Mouse (Mus musculus) midbrain, embryonic 15.5 days (tissue): ENCODE measurements around the gene Cd274. TPM values are rescaled to one million over a fixed set of nuclear protein-coding genes. Genes with fewer than 3 reads are reported as not detected.

Source experiments
- ATAC-seq: fragments of 200-750 bp; cut with Nextera tagmentation; replicated peaks from 2 replicates; pipeline ENCODE4 v1.8.0; 2017; ENCODE audit warnings: moderate TSS enrichment
- H3K27ac ChIP-seq: fragments of 300-500 bp; sonication (generic); 2 replicates; pipeline ENCODE4 v1.5.1; 2015; ENCODE audit warnings: mild to moderate bottlenecking, inconsistent platforms
- H3K27me3 ChIP-seq: fragments of 300-500 bp; sonication (generic); replicated peaks from 2 replicates; pipeline ENCODE4 v1.6.1; 2015; ENCODE audit warnings: inconsistent platforms
- H3K36me3 ChIP-seq: fragments of 300-500 bp; sonication (generic); replicated peaks from 2 replicates; pipeline ENCODE4 v1.6.1; 2015; ENCODE audit warnings: inconsistent platforms
- H3K4me1 ChIP-seq: fragments of 300-500 bp; sonication (generic); 2 replicates; pipeline ENCODE4 v1.6.1; 2015; ENCODE audit warnings: inconsistent platforms
- H3K4me2 ChIP-seq: fragments of 300-500 bp; sonication (generic); 2 replicates; pipeline ENCODE4 v1.6.1; 2015; ENCODE audit warnings: inconsistent platforms, mild to moderate bottlenecking, moderate library complexity
- H3K4me3 ChIP-seq: fragments of 300-500 bp; sonication (generic); 2 replicates; pipeline ENCODE4 v1.5.1; 2015; ENCODE audit warnings: mild to moderate bottlenecking, inconsistent platforms
- H3K9ac ChIP-seq: fragments of 300-500 bp; sonication (generic); 2 replicates; pipeline ENCODE4 v1.6.1; 2015; ENCODE audit warnings: mild to moderate bottlenecking, inconsistent platforms
- H3K9me3 ChIP-seq: fragments of 300-500 bp; sonication (generic); 2 replicates; pipeline ENCODE4 v1.6.1; 2016; ENCODE audit warnings: inconsistent platforms
- WGBS: fragments of 180-500 bp; shearing (Covaris S2); methylation state at CpG from one replicate; pipeline ENCODE4 v1.1.7; 2015; ENCODE audit warnings: mixed read lengths; 5-methylcytosine and 5-hydroxymethylcytosine counted together
- polyA plus RNA-seq: library from polyadenylated mRNA; unstranded; fragments of >200 nt; fragmentation: Nextera tagmentation; extraction: Ambion mirVana; gene quantifications from 2 replicates; pipeline ENCODE4 v1.2.1, GENCODE M21; 2015

Gene Cd274
- 0.77 and 0.83 TPM in 2 replicates for polyA plus RNA-seq

- H3K4me2 ChIP-seq, result peak within 1 kb of the TSS; percentile 74
- H3K4me1 ChIP-seq, result peaks cover 14% of the 10 kb centered on the region
- 4% methylated on average over 26 of the region's 26 CpGs for WGBS
- H3K27me3 ChIP-seq, result no peaks in the 10 kb centered on the region; the same call in 1 of the 2 replicates
- no peaks in the 10 kb centered on the region for H3K36me3 ChIP-seq
- H3K9ac ChIP-seq, result peak within 1 kb of the TSS; percentile 22
- no peaks in the 10 kb centered on the region for H3K9me3 ChIP-seq
- H3K27ac ChIP-seq, result no peak within 1 kb of the TSS
- peak within 1 kb of the TSS; percentile 41 for H3K4me3 ChIP-seq
- 0 out of 2 replicates have a peak, but pooled peaks have one; percentile 53 for ATAC-seq
Observed at GRCm38 (mm10) chr19:29366969-29367622, at the start of gene Cd274, which contains the start of gene Plgrkt. Cd274 (plus strand) TSS chr19:29367455. Plgrkt (minus strand) TSS chr19:29367390.

- Histone ChIP-seq H3K27me3 (no peaks in the 10 kb centered on the region; the same call in 1 of the 2 replicates), H3K9me3 (no peaks in the 10 kb centered on the region), H3K4me3 (no peak overlapping the region), H3K9ac (no peak overlapping the region), H3K4me1 (peaks cover 5% of the 10 kb centered on the region; the same call in 1 of the 2 replicates), H3K4me2 (no peak overlapping the region), H3K36me3 (no peaks in the 10 kb centered on the region), H3K27ac (no peak overlapping the region)
- WGBS, result 83% methylated on average over 8 of the region's 8 CpGs
- ATAC-seq, result no peak
Observed at GRCm38 (mm10) chr19:29323416-29324049, 43.7 kb upstream of the Cd274 start.

GRCm38 (mm10) chr19:29325053-29325851, 42.0 kb upstream of the Cd274 start, which contains the start of gene Insl6:
Insl6 (minus strand) TSS chr19:29325356.
- H3K27me3 ChIP-seq, result no peaks in the 10 kb centered on the region; the same call in 1 of the 2 replicates
- peak within 1 kb of the TSS; percentile 64 for H3K4me2 ChIP-seq
- peak within 1 kb of the TSS; percentile 30 for H3K4me3 ChIP-seq
- H3K27ac ChIP-seq, result no peak within 1 kb of the TSS
- 5% methylated on average over 31 of the region's 31 CpGs for WGBS
- no peaks in the 10 kb centered on the region for H3K36me3 ChIP-seq
- no peaks in the 10 kb centered on the region for H3K9me3 ChIP-seq
- no peak within 1 kb of the TSS; the same call in 1 of the 2 replicates for H3K9ac ChIP-seq
- H3K4me1 ChIP-seq, result peaks cover 5% of the 10 kb centered on the region; the same call in 1 of the 2 replicates
- ATAC-seq, result peak; percentile 69

- 73% methylated on average over 9 of the region's 9 CpGs for WGBS
- no peaks in the 10 kb centered on the region for H3K36me3 ChIP-seq
- H3K9ac ChIP-seq, result no peak overlapping the region
- H3K4me1 ChIP-seq, result peaks cover 5% of the 10 kb centered on the region; the same call in 1 of the 2 replicates
- no peak overlapping the region for H3K4me3 ChIP-seq
- H3K27ac ChIP-seq, result no peak overlapping the region
- no peak overlapping the region; the same call in 1 of the 2 replicates for H3K4me2 ChIP-seq
- no peaks in the 10 kb centered on the region for H3K9me3 ChIP-seq
- no peak for ATAC-seq
- H3K27me3 ChIP-seq, result no peaks in the 10 kb centered on the region; the same call in 1 of the 2 replicates
Observed at GRCm38 (mm10) chr19:29325852-29326180, 41.4 kb upstream of the Cd274 start.

- H3K27me3 ChIP-seq, result no peaks in the 10 kb centered on the region; the same call in 1 of the 2 replicates
- no peak overlapping the region for H3K27ac ChIP-seq
- no peaks in the 10 kb centered on the region for H3K36me3 ChIP-seq
- no peak overlapping the region for H3K4me3 ChIP-seq
- H3K9ac ChIP-seq, result no peak overlapping the region
- no peaks in the 10 kb centered on the region for H3K9me3 ChIP-seq
- peaks cover 5% of the 10 kb centered on the region; the same call in 1 of the 2 replicates for H3K4me1 ChIP-seq
- 86% methylated on average over 4 of the region's 4 CpGs for WGBS
- ATAC-seq, result no peak
- no peak overlapping the region for H3K4me2 ChIP-seq
Observed at GRCm38 (mm10) chr19:29326396-29326795, 40.9 kb upstream of the Cd274 start.

GRCm38 (mm10) chr19:29326822-29327552, 40.3 kb upstream of the Cd274 start:
- H3K4me3 ChIP-seq, result no peak overlapping the region
- no peaks in the 10 kb centered on the region for H3K36me3 ChIP-seq
- ATAC-seq, result no peak
- WGBS, result 75% methylated on average over 13 of the region's 13 CpGs
- no peak overlapping the region for H3K4me2 ChIP-seq
- peaks cover 5% of the 10 kb centered on the region; the same call in 1 of the 2 replicates for H3K4me1 ChIP-seq
- H3K9me3 ChIP-seq, result no peaks in the 10 kb centered on the region
- H3K27me3 ChIP-seq, result no peaks in the 10 kb centered on the region; the same call in 1 of the 2 replicates
- no peak overlapping the region for H3K9ac ChIP-seq
- no peak overlapping the region for H3K27ac ChIP-seq

- peak within 1 kb of the TSS; percentile 73 for H3K4me2 ChIP-seq
- WGBS, result 2% methylated on average over 23 of the region's 23 CpGs
- ATAC-seq, result peak; percentile 85
Observed at GRCm38 (mm10) chr19:29334068-29334745, 33.0 kb upstream of the Cd274 start, which contains the start of gene Rln1. Rln1 (minus strand) TSS chr19:29334670.

GRCm38 (mm10) chr19:29336624-29337023, 30.6 kb upstream of the Cd274 start:
- Histone ChIP-seq H3K4me2 (no peak overlapping the region), H3K4me3 (no peak overlapping the region), H3K27me3 (no peaks in the 10 kb centered on the region), H3K36me3 (no peaks in the 10 kb centered on the region), H3K9ac (no peak overlapping the region), H3K9me3 (no peaks in the 10 kb centered on the region), H3K27ac (no peak overlapping the region), H3K4me1 (peaks cover 11% of the 10 kb centered on the region; the same call in 1 of the 2 replicates)
- no peak for ATAC-seq
- WGBS, result 88% methylated on average over 2 of the region's 2 CpGs

More at GRCm38 (mm10) chr19:29334068-29334745, 33.0 kb upstream of the Cd274 start, which contains the start of gene Rln1:
- peak within 1 kb of the TSS; percentile 60 for H3K9ac ChIP-seq
- H3K4me3 ChIP-seq, result peak within 1 kb of the TSS; percentile 49
- no peaks in the 10 kb centered on the region for H3K36me3 ChIP-seq
- no peaks in the 10 kb centered on the region for H3K27me3 ChIP-seq
- H3K9me3 ChIP-seq, result no peaks in the 10 kb centered on the region
- H3K4me1 ChIP-seq, result peaks cover 11% of the 10 kb centered on the region; the same call in 1 of the 2 replicates
- peak within 1 kb of the TSS; percentile 54 for H3K27ac ChIP-seq

- no peak overlapping the region for H3K4me3 ChIP-seq
- no peak for ATAC-seq
- no peak overlapping the region for H3K4me2 ChIP-seq
- no peaks in the 10 kb centered on the region for H3K27me3 ChIP-seq
- 83% methylated on average over 4 of the region's 4 CpGs for WGBS
- no peaks in the 10 kb centered on the region for H3K36me3 ChIP-seq
- no peaks in the 10 kb centered on the region for H3K9me3 ChIP-seq
- H3K4me1 ChIP-seq, result no peaks in the 10 kb centered on the region
- no peak overlapping the region for H3K27ac ChIP-seq
- H3K9ac ChIP-seq, result no peak overlapping the region
Observed at GRCm38 (mm10) chr19:29341029-29341428, 26.2 kb upstream of the Cd274 start.

- Histone ChIP-seq H3K9ac (no peak overlapping the region), H3K4me1 (no peaks in the 10 kb centered on the region), H3K27me3 (no peaks in the 10 kb centered on the region), H3K36me3 (no peaks in the 10 kb centered on the region), H3K4me3 (no peak overlapping the region), H3K27ac (no peak overlapping the region), H3K4me2 (no peak overlapping the region), H3K9me3 (no peaks in the 10 kb centered on the region)
- no peak for ATAC-seq
- WGBS, result 92% methylated on average over 6 of the region's 6 CpGs
Observed at GRCm38 (mm10) chr19:29342281-29342680, 25.0 kb upstream of the Cd274 start.

GRCm38 (mm10) chr19:29344868-29345267, 22.4 kb upstream of the Cd274 start:
- H3K36me3 ChIP-seq, result no peaks in the 10 kb centered on the region; the same call in 1 of the 2 replicates
- no peak overlapping the region for H3K9ac ChIP-seq
- no peak overlapping the region for H3K4me2 ChIP-seq
- H3K9me3 ChIP-seq, result no peaks in the 10 kb centered on the region
- no peak overlapping the region for H3K4me3 ChIP-seq
- H3K27me3 ChIP-seq, result no peaks in the 10 kb centered on the region
- no peaks in the 10 kb centered on the region for H3K4me1 ChIP-seq
- ATAC-seq, result no peak
- no peak overlapping the region for H3K27ac ChIP-seq
